Mouse (Mus musculus) erythroblast, embryonic 14.5 days (primary cell): ENCODE measurements around the gene Sec14l4.

Source experiments
- GATA1 ChIP-seq: IDR thresholded peaks from 2 replicates; pipeline ENCODE4 v1.6.1; 2012; ENCODE audit warnings: low read length, inconsistent platforms, mixed read lengths
- TAL1 ChIP-seq: IDR thresholded peaks from 3 replicates; pipeline ENCODE4 v1.6.1; 2012; ENCODE audit warnings: low read length, inconsistent platforms, mixed read lengths

DNA sequence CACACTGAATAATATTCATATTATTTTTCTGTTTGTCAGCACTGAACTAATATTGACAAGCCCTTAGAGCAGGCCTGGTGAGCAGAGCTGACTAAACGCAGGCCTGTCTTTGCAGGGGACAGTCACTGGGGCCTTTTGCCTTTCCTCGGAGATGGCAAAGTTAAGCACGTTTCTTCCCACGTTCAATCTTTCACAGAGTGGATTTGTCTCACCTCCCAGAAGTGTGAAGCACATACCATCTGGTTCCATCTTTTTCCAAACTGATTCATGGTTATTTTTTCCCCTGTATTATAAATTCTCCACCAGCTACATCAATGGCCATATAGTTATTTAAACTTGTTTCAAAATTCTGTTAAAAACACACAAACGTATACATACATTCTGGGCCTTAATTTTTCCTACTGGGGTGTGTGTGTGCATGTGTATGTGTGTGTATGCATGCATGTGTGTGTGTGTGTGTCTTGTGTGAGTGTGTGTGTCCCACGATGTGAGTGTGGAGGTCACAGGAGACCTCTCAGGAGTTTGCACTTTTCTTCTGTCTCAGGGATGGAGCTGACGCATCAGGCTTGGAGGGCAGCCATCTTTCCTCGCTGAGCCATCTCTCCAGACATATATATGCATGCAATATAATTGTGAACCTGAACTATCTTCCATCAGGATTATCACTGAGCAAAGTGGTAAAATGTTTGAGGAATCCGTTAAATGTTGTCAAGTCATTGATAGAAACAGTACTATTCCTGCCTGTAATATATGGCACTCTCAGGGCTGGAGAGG is 3.5 kb upstream of the Sec14l4 start:
- TF ChIP-seq GATA1: no peak
- no peak for TF ChIP-seq TAL1
